Mouse (Mus musculus) megakaryocyte, embryonic 14.5 days (primary cell): ENCODE measurements around the gene Grin2d. TPM values are rescaled to one million over a fixed set of nuclear protein-coding genes. Genes with fewer than 3 reads are reported as not detected.

Experiments used
- H3K27me3 ChIP-seq: replicated peaks from 2 replicates; pipeline ENCODE3; 2012; ENCODE audit warnings: inconsistent platforms
- H3K36me3 ChIP-seq: replicated peaks from 2 replicates; pipeline ENCODE3; 2012; ENCODE audit warnings: low read length, inconsistent platforms, mixed read lengths
- H3K4me1 ChIP-seq: 2 replicates; pipeline ENCODE4 v1.6.1; 2012; ENCODE audit warnings: inconsistent platforms
- H3K4me3 ChIP-seq: replicated peaks from 2 replicates; pipeline ENCODE3; 2012; ENCODE audit warnings: moderate library complexity, mild to moderate bottlenecking, inconsistent platforms
- H3K9me3 ChIP-seq: 2 replicates; pipeline ENCODE4 v1.6.1; 2012; ENCODE audit warnings: inconsistent platforms
- FLI1 ChIP-seq: IDR thresholded peaks from 2 replicates; pipeline ENCODE4 v1.6.1; 2012; ENCODE audit warnings: low read length, inconsistent platforms, mixed read lengths
- GATA1 ChIP-seq: IDR thresholded peaks from 3 replicates; pipeline ENCODE4 v1.6.1; 2012; ENCODE audit warnings: mixed read lengths, low read length, inconsistent platforms, borderline replicate concordance
- polyA plus RNA-seq: library from polyadenylated mRNA; stranded (reverse); fragments of >175 nt; gene quantifications from 2 replicates; pipeline ENCODE4 v1.2.3, GENCODE M21; 2012; ENCODE audit warnings: low replicate concordance; ENCODE audit not compliant: insufficient read depth

Gene Grin2d
- polyA plus RNA-seq, 1 experiment: 0.31 TPM

DNA sequence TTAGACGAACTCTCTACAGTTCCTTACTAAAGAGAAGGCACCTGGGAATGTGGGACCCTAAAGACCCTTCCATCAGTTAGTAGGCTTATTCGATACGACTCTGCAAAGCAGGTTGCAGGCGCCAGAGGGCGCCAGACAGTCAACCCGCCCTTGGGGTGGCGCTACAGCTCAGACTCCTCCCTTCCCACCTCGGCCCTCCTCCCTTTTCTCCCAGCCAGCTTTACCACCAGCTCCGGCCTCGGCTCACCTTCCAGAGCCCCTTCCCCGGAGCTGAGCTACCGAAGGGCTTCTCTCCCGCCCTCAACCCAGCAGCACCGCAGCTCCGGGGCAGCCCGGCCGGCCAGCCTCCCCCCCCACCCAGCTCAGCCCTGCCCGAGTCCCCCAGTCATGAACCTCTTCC, 5.6 kb downstream of the Grin2d start, which contains the start of gene Kdelr1:
TSS of gene Kdelr1 (plus strand) at position 149 of the 400 bp plus-strand sequence.
- TF ChIP-seq FLI1 (no peak), GATA1 (no peak)
- H3K9me3 ChIP-seq: no peaks in the 10 kb centered on the region
- peaks cover 41% of the 10 kb centered on the region for H3K36me3 ChIP-seq
- H3K27me3 ChIP-seq: peaks cover 45% of the 10 kb centered on the region
- H3K4me3 ChIP-seq: peak within 1 kb of the TSS; percentile 94
- H3K4me1 ChIP-seq: peaks cover 58% of the 10 kb centered on the region

DNA sequence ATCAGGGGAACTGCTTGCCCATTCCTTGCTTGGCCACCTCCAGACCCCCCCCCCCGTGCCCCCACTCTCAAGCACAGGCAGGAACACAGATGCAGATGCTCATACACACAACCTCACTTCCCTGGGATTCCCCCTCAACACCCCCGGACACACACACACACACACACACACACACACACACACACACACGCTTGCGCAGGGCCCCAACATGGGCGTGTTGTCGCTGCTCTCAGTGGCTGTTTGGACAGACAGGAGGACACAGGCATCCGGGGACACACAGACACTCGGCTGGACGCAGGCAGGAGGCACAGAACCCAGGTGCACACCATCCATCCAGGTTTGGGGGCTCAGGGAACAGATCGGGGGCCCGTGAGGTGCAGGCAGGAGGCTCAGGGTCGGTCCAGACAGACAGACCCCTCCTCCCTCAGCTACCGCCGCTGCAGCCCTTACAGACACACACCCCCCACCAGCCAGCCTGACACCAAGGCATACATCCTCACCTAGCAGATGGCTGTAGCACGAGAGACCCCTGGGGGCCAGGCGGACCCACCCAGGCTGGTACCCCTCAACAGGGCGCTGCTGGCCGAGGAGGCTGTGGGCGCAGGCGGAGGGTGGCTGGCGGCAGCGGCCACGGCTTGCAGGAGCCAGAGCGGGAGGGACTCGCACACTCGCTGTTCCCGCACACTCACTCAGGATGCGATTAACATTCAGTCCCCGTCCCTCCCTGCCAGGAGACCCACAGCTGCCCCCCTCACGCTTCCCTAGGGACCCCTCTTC, 7.7 kb downstream of the Grin2d start:
- TF ChIP-seq GATA1: no peak
- no peak for TF ChIP-seq FLI1

DNA sequence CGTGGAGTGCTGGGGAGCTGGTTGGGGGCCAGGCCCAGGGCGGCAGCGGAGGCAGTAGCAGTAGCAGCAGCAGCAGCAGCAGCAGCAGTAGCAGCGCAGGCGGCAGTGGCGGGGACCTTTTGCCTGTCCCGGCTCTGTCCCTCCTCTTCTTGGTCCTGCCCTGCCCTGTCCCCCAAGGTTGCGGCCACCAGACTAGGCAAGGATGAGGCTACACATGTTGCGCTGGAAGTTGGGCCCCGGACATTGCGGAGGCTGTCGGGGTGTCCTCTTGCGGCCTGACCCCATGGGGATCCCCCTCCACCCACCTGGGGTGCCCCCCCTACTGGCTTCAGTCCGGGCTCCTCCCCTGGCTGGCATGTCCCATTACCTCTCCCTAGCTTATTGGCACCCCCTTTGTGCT, 8.4 kb downstream of the Grin2d start:
- Histone ChIP-seq H3K27me3 (peaks cover 73% of the 10 kb centered on the region), H3K4me1 (peaks cover 65% of the 10 kb centered on the region), H3K9me3 (no peaks in the 10 kb centered on the region), H3K4me3 (peak overlapping the region; percentile 53), H3K36me3 (peaks cover 12% of the 10 kb centered on the region)
- TF ChIP-seq FLI1: no peak
- no peak for TF ChIP-seq GATA1

More for the DNA sequence above, 7.7 kb downstream of the Grin2d start:
- Histone ChIP-seq H3K36me3 (peaks cover 19% of the 10 kb centered on the region), H3K4me3 (peak overlapping the region; percentile 79), H3K9me3 (no peaks in the 10 kb centered on the region), H3K27me3 (peaks cover 66% of the 10 kb centered on the region), H3K4me1 (peaks cover 69% of the 10 kb centered on the region)

DNA sequence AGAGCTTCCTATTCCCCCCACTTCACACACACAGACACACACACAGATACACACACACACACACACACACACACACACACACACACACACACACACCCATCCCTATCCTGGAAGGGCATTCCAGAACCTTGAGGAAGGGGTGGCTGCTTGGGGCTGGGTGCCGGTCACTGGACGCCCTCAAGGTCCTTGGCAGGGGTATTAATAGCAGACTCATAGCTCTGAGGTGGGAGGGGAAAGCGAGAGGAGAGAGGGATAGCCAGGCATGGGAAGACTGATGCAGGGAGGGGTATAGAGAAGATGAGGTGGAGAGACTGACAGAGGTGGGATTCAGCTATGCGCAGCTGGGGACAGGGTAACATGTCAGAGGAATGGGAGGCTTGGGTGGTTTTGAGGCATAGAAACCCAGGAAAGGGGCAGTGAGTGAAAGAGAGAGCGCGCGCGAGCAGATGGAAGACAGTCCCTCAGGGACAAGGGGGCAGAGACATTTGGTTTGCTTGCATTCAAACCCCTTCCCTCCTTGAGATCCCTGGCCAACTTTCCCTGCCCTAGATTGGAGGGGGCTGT, 9.0 kb downstream of the Grin2d start:
- no peak for TF ChIP-seq GATA1
- no peak for TF ChIP-seq FLI1
- H3K9me3 ChIP-seq: no peaks in the 10 kb centered on the region
- H3K4me1 ChIP-seq: peaks cover 65% of the 10 kb centered on the region
- H3K4me3 ChIP-seq: no peak overlapping the region
- H3K27me3 ChIP-seq: peaks cover 78% of the 10 kb centered on the region
- H3K36me3 ChIP-seq: peaks cover 6% of the 10 kb centered on the region

DNA sequence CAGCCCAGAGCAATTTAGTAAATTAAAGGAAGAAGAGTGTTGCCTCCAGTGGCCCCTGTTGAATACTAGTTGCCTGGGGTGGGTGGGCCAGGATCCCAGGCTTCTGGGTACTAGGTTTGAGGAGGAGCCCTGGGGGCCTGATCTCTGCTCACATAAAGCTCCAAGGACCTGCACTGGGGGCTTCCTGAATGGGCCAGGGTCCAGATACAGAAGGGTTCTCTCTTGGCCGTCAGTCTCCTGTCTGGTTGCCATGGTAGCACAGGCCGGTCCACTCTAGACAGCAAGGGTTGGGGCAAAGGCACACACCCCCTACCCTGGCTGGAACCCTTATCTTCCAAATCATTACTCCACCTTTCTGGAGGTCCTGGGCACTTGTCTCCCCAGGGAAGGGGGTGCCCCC, 10.3 kb downstream of the Grin2d start:
- peaks cover 86% of the 10 kb centered on the region for H3K27me3 ChIP-seq
- H3K4me3 ChIP-seq: no peak overlapping the region
- no peaks in the 10 kb centered on the region for H3K9me3 ChIP-seq
- no peaks in the 10 kb centered on the region for H3K36me3 ChIP-seq
- TF ChIP-seq GATA1 (no peak), FLI1 (no peak)
- H3K4me1 ChIP-seq: peaks cover 71% of the 10 kb centered on the region

DNA sequence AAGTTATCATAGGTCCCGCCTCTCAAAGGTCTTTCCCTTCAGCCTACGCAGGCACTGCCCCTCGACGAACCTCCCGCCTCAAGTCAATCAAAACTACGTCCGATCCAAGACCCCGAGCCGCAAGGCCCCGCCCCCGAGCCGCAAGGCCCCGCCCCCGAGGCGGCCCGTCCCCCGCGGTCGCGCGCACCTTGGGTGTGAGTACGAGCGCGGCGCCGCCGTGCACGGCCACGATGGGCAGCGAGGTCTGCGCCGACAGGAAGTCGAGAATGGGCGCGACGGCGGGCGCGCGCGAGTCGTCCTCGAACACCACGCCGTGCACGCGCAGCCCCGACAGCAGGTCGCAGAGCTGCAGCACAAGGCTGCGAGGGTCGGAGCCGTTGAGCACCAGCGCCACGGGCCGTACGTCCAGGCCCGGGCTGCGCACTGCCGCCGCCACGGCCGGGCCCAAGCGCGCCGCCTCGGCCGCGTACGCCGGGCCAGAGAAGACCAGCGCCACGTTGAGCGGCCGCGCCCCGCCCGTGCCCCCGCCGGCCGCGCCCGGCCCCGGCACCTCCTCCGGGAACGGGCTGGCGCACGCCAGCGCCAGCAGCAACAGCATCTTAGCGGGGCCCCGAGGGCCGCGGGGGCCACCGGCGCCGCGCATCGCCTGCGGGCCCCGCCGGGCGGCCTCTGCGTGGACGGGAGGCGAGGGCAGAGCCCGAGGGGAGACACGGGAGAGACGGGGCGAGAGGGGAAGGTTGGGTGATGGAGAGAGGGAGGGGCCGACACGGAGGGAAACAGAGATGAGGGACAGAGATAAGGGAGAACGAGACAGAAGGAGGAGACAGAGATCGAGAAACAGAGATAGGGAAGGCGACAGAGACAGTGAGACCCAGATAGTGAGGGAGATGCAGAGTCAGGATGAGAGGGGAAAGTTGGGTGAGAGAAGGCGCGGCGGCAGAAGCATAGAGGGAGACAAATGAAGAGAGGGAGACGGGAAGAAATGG, 12.0 kb downstream of the Grin2d start:
- H3K4me1 ChIP-seq: peaks cover 83% of the 10 kb centered on the region
- H3K9me3 ChIP-seq: no peaks in the 10 kb centered on the region
- TF ChIP-seq GATA1: no peak
- TF ChIP-seq FLI1: no peak
- peak overlapping the region; percentile 95 for H3K4me3 ChIP-seq
- peaks cover 88% of the 10 kb centered on the region for H3K27me3 ChIP-seq
- no peaks in the 10 kb centered on the region for H3K36me3 ChIP-seq

DNA sequence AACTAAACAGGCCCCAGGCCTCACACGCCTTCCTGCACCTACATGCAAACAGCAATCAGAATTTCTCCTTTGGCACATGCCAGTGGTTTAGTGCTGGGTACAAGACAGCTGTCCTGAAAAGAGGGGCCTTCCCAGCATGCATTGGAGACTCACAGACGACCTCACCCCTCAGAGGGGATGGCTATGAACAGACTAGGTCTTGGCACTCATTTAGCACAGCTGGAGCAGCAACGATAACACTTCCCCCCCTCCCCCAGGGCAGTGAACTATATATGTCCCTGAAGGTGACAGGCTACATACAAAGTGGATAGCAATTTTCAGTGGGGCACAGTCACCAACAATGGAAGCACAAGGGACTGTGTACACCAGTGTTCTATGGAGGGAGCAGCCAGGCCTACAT, 13.7 kb downstream of the Grin2d start:
- TF ChIP-seq GATA1 (no peak), FLI1 (no peak)
- Histone ChIP-seq H3K9me3 (no peaks in the 10 kb centered on the region), H3K27me3 (peaks cover 86% of the 10 kb centered on the region), H3K36me3 (no peaks in the 10 kb centered on the region), H3K4me3 (no peak overlapping the region), H3K4me1 (peaks cover 72% of the 10 kb centered on the region)

DNA sequence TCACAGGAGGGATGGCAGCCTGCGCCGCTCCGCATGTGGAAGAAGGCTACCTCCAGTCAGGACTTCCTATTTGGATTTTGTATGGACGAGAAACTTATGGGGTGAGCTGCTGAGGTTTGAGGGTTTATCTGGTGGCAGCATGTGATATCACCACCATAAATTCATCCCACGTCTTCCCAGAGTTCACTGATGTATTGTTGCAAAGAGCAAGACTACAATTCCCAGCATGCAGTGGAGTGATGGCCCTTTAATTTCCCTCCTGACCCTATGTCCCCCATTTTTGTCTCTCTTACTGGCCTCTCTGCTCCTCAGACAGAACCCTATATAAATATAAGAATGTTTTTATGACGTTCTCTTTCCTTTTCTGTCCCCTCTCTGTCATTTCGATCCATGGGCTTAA, 15.4 kb downstream of the Grin2d start:
- no peaks in the 10 kb centered on the region for H3K9me3 ChIP-seq
- H3K4me3 ChIP-seq: no peak overlapping the region
- H3K27me3 ChIP-seq: peaks cover 86% of the 10 kb centered on the region
- TF ChIP-seq GATA1 (no peak), FLI1 (no peak)
- no peaks in the 10 kb centered on the region for H3K36me3 ChIP-seq
- H3K4me1 ChIP-seq: peaks cover 62% of the 10 kb centered on the region

DNA sequence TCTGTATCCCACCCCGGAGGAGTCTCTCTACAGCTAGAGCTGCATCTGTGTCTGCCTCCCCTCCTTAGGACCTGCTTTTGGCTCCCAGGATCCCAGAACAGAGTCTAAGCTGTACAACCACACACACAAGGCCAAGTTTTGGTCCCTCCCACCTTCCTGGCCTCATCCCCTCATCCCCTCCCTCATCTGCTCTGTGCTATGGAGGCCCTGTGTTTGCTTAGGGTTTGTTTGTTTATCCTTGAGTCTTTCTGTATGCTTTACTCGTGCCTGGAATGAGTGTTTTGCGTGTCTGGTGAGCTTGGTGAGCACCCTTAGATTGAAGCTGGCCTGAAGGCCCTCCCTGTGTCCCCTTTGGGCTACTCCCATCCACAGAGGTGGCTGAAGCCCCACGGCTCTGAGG, 19.2 kb downstream of the Grin2d start:
- Histone ChIP-seq H3K9me3 (no peaks in the 10 kb centered on the region; the same call in 1 of the 2 replicates), H3K27me3 (peaks cover 87% of the 10 kb centered on the region), H3K4me3 (no peak overlapping the region), H3K4me1 (peaks cover 51% of the 10 kb centered on the region), H3K36me3 (no peaks in the 10 kb centered on the region)
- TF ChIP-seq GATA1 (no peak), FLI1 (no peak)
